Mouse (Mus musculus) brain, embryonic 14.5 days (tissue): Measurements from ENCODE around the gene Epha6. TPM values are rescaled to one million over a fixed set of nuclear protein-coding genes. Genes with fewer than 3 reads are reported as not detected.

Experiments used
- DNase-seq: peaks from one replicate; pipeline ENCODE4 v3.0.0-alpha.2; 2011; ENCODE audit warnings: low read depth
- CTCF ChIP-seq: fragments of 200-500 bp; IDR thresholded peaks from 2 replicates; pipeline ENCODE4 v1.5.1; 2012; ENCODE audit warnings: inconsistent platforms, mild to moderate bottlenecking, moderate library complexity, borderline replicate concordance; ENCODE audit not compliant: insufficient read depth, insufficient read length; ENCODE audit errors: extremely low read depth
- POLR2A ChIP-seq: fragments of 200-500 bp; IDR thresholded peaks from 2 replicates; pipeline ENCODE4 v1.6.1; 2012; ENCODE audit warnings: mild to moderate bottlenecking, inconsistent platforms, borderline replicate concordance; ENCODE audit not compliant: poor library complexity, insufficient read depth, insufficient read length, severe bottlenecking; ENCODE audit errors: extremely low read depth
- polyA plus RNA-seq: library from polyadenylated mRNA; depleted of rRNA; stranded (reverse); fragments of >200 nt; gene quantifications from 2 replicates; pipeline ENCODE4 v1.2.3, GENCODE M21; 2012

The Epha6 gene
- polyA plus RNA-seq, 1 experiment: 4.4 TPM

- TF ChIP-seq CTCF (no peak), POLR2A (no peak)
- DNase-seq: no peak
Observed at GRCm38 (mm10) chr16:59715524-59715923, 889.8 kb downstream of the Epha6 start.

DNA sequence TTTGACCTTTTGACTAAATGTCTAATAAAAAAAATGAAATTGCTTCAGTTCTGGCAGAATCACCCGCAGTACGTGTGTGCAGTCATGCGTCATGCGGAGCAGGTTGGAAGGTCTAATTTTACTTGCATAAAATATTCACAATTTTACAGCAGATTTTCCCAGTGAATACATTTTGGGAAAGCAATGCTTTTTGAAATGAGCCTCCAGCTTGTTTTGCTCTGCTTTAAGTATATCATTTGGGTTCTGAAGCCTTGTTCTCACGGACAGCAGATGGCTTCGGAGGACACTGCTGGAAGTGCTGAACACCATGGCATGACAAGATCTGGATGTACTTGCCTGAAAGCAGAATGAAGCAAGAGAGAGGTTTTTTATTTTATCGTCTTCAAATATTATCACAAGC lies 912.1 kb downstream of the Epha6 start:
- peak; percentile 22 for DNase-seq
- no peak for TF ChIP-seq CTCF

- no peak for DNase-seq
- TF ChIP-seq POLR2A: no peak
- TF ChIP-seq CTCF: no peak
Observed at GRCm38 (mm10) chr16:59689120-59689519, 916.2 kb downstream of the Epha6 start.

DNA sequence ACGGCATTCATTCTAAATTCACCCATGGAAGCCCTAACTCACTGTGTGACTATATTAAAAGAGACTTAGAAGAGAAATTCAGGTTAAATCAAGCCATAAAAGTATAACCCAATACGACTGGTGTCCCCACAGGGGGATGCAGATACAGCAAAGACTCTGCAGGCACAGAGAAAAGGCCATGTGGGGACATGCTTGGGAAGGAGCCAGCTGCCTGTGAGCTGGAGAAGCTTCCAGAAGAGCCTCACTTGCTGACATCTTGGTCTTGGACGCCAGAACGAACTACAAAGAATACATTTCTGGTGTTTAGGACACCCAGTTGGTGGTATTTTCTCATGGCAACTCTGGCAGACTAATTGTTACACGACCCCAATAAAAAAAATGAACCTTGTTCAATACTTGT lies 920.2 kb downstream of the Epha6 start:
- no peak for DNase-seq
- no peak for TF ChIP-seq CTCF
- TF ChIP-seq POLR2A: no peak

- DNase-seq: peak; percentile 93
- peak; percentile 84 for TF ChIP-seq CTCF
- no peak for TF ChIP-seq POLR2A
Observed at GRCm38 (mm10) chr16:59683434-59683833, 921.9 kb downstream of the Epha6 start.

DNA sequence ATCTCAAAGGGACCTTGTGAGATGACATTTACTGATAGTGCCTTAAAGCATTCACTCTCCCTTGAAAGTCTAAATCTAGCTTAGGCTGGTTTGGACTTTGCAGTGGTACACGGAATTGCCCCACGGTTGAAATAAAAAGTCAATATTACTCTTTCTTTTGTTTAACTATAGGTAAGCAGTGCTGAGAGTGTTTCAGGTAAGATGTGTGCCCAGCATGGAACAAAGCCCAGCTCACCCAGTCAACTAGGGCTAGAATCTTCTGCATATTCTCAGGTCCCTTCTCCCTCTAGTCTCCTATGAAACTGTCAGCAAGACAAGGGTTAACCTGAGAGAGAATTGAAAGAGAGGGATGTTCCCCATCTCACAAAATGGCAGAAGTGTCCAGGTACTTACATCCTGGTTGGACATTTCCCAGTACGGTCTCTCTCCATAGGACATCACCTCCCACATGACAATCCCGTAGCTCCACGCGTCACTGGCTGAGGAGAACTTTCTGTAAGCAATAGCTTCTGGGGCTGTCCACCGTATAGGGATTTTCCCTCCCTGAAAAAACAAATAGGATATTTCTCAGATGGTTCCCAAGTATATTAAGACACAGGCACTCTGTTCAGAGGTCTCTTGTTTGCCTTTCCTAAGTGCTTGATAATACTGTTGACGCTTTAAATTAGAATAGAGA lies 923.0 kb downstream of the Epha6 start:
- no peak for TF ChIP-seq POLR2A
- no peak for TF ChIP-seq CTCF
- DNase-seq: no peak

DNA sequence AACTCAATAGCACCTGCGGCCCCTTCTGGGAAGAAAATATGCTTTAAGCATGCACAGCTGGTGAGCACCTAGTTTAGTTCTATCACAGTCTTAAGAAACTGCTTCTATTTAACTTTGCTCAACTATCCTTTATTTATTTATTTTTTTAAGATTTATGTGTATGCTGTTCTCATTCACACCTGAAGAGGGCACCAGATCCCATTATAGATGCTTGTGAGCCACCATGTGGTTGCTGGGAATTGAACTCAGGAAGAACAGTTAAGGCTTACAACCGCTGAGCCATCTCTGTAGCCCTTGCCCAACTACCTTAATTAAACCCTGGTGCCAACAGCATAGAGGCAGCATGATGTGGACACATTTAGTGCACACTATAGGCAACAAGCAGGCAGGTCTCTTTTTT lies 938.4 kb downstream of the Epha6 start:
- DNase-seq: no peak
- TF ChIP-seq CTCF (peak; percentile 18; the same call in 1 of the 2 replicates), POLR2A (no peak)

GRCm38 (mm10) chr16:59643766-59644165 lies 961.6 kb downstream of the Epha6 start:
- no peak for DNase-seq
- TF ChIP-seq CTCF: no peak
- TF ChIP-seq POLR2A: no peak

DNA sequence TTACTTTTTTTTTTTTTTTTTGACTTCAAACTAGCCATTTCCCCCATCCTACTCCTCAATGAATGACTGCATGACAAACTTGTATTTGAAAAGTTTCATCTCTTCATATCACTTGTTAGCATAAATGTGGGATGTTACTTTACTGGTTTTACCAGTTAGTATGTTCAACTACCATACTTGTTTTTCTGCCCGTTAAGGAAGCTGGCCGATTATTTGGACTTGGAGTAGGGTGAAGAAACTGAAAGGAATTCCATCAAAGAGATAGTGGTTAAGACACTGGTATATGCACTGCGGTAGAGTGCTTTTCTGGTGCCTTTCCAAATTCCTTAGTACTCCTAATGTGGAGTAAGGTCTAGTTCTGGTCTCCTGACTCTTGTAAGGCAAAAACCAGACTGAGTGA lies 965.3 kb downstream of the Epha6 start:
- DNase-seq: no peak

GRCm38 (mm10) chr16:59639102-59639691 lies 966.1 kb downstream of the Epha6 start, which contains the start of gene Arl6:
Arl6 (minus strand) TSS chr16:59639391.
- TF ChIP-seq CTCF: no peak
- peak; percentile 29; the same call in 1 of the 2 replicates for TF ChIP-seq POLR2A
- DNase-seq: peak; percentile 98

More for the DNA sequence above, 965.3 kb downstream of the Epha6 start:
- TF ChIP-seq CTCF: no peak

GRCm38 (mm10) chr16:59634598-59634997 lies 970.7 kb downstream of the Epha6 start:
- no peak for DNase-seq
- TF ChIP-seq POLR2A (no peak), CTCF (no peak)

GRCm38 (mm10) chr16:59621554-59621953 lies 983.8 kb downstream of the Epha6 start:
- DNase-seq: no peak
- TF ChIP-seq POLR2A (no peak), CTCF (no peak)
